Mouse (Mus musculus): ENCODE measurements around the gene Kcnh4.

GRCm38 (mm10) chr11:100703366-100703765 is 56.4 kb downstream of the Kcnh4 start:
- TF ChIP-seq CTCF (IDR thresholded peaks at IDR 0.05; ENCODE audit: borderline replicate concordance, insufficient read depth, low read depth, low read length) (no peak), POLR2A (IDR thresholded peaks at IDR 0.05; ENCODE audit: borderline replicate concordance, insufficient read depth, low read length) (no peak)
